Mouse (Mus musculus): ENCODE data around the gene Tarm1. TPM values are rescaled to one million over a fixed set of nuclear protein-coding genes. Genes with fewer than 3 reads are reported as not detected.

The Tarm1 gene
- polyA plus RNA-seq, 1 experiment from 2014 or later, result not detected

DNA sequence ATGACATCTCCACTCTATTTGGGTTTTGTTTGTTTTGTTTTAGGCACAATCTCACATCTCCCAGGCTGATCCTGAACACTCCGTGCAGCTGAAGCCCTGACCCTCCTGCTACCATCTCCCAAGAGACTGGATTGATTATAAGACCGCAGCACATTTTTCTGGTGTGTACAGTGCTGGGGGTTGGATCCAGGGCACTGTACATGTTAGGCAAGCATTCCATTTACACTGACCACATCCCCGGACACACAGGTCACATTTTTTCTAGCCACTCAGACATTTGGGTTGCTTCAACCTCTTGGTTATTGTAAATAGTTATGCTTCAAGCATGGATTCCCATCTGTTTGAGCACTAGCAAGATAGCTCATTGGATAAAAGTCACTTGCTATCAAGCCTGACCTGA is 55.8 kb downstream of the Tarm1 start:
- Histone ChIP-seq H3K4me1 (ENCODE audit: control insufficient read depth, insufficient read depth, low read length) (no peaks in the 10 kb centered on the region), H3K4me2 (ENCODE audit: low read depth, low read length) (no peak overlapping the region), H3K9ac (ENCODE audit: low read depth, low read length) (no peak overlapping the region), H3K27me3 (replicated peaks; ENCODE audit: control insufficient read depth, insufficient read depth, low read length) (no peaks in the 10 kb centered on the region), H3K36me3 (ENCODE audit: control insufficient read depth, insufficient read depth, low read length) (no peaks in the 10 kb centered on the region), H3K9me3 (ENCODE audit: control insufficient read depth, low read length) (no peaks in the 10 kb centered on the region), H3K27ac (ENCODE audit: low read length) (no peak overlapping the region), H3K4me3 (ENCODE audit: low read length) (no peak overlapping the region)
- 60% methylated on average over 3 of the region's 3 CpGs for WGBS
- no peak for ATAC-seq

DNA sequence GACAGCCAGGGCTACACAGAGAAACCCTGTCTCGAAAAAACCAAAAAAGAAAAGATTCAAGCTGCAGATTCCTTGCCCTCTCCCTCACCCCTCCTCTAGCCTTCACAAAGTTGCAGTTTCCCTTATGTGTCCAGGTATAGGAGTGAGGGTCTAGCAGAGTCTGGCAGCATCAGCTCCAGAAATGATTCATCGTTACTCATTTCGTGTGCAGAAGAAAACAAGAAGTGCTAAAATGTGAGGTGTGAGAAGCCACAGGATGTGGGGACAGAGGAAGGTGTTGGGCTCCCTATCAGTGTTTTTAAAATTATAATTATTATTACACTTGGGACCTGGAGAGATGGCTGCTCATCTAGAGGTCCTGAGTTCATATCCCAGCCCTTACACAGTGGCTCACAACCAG is 57.7 kb downstream of the Tarm1 start:
- no peaks in the 10 kb centered on the region for H3K4me1 ChIP-seq (ENCODE audit: control insufficient read depth, insufficient read depth, low read length)
- WGBS, result 75% methylated on average over 3 of the region's 3 CpGs
- H3K9ac ChIP-seq (ENCODE audit: low read depth, low read length), result no peak overlapping the region
- no peak overlapping the region for H3K27ac ChIP-seq (ENCODE audit: low read length)
- no peaks in the 10 kb centered on the region for H3K27me3 ChIP-seq (replicated peaks; ENCODE audit: control insufficient read depth, insufficient read depth, low read length)
- no peaks in the 10 kb centered on the region for H3K9me3 ChIP-seq (ENCODE audit: control insufficient read depth, low read length)
- no peak overlapping the region for H3K4me2 ChIP-seq (ENCODE audit: low read depth, low read length)
- no peaks in the 10 kb centered on the region for H3K36me3 ChIP-seq (ENCODE audit: control insufficient read depth, insufficient read depth, low read length)
- no peak overlapping the region for H3K4me3 ChIP-seq (ENCODE audit: low read length)
- ATAC-seq, result no peak

DNA sequence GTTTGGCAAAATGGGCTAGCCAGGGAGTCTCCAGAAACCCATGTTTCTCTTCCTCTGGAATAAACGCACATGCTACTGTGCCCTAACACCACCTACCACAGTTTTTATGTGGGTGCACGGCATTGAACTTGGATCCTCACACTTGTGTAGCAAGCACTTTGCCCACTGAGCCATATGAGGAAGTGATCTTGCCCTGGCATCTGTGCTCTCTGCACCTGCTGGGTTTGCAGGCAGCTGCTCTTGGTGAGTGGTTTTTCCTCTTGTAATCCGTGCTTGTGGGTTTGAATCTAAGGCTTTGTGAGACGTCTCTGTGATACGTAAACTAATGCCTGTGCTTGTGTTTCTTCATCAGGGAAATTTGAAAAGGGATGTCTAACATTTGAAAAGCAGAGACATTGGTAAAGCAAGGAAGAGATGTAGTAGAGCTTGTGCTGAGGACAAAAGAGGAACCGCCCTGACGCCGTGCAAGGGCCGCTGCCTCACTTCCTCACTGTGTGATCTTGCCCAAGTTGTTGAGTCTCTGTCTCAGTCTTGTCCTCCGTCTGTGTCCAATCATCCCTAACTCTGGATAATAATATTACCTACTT is 59.9 kb downstream of the Tarm1 start:
- Histone ChIP-seq H3K4me2 (ENCODE audit: low read depth, low read length) (no peak overlapping the region), H3K27ac (ENCODE audit: low read length) (no peak overlapping the region), H3K4me1 (ENCODE audit: control insufficient read depth, insufficient read depth, low read length) (no peaks in the 10 kb centered on the region), H3K36me3 (ENCODE audit: control insufficient read depth, insufficient read depth, low read length) (no peaks in the 10 kb centered on the region), H3K9ac (ENCODE audit: low read depth, low read length) (no peak overlapping the region), H3K4me3 (ENCODE audit: low read length) (no peak overlapping the region), H3K9me3 (ENCODE audit: control insufficient read depth, low read length) (no peaks in the 10 kb centered on the region), H3K27me3 (replicated peaks; ENCODE audit: control insufficient read depth, insufficient read depth, low read length) (no peaks in the 10 kb centered on the region)
- no peak for ATAC-seq
- 86% methylated on average over 10 of the region's 10 CpGs for WGBS

DNA sequence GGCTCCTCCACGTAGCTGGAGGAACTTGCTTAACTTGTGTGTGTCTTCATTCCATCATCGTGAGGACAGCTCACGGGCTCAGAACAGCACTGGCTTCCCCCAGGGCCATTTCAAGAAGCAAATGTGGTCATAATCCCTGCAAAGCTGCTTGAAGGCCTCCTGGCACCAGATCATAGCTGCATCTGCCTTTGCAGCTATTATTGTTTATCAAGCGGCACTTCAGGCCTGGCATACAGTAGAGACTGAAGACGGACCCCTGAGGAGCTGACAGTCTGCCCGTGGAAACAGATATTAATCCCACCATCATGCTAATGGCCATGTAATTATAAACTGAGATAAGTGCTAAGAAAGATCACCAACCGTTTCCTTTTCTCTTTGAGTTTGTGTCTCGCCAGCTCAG is 61.9 kb downstream of the Tarm1 start:
- Histone ChIP-seq H3K4me2 (ENCODE audit: low read depth, low read length) (no peak overlapping the region), H3K27ac (ENCODE audit: low read length) (no peak overlapping the region), H3K9ac (ENCODE audit: low read depth, low read length) (no peak overlapping the region), H3K4me1 (ENCODE audit: control insufficient read depth, insufficient read depth, low read length) (no peaks in the 10 kb centered on the region), H3K9me3 (ENCODE audit: control insufficient read depth, low read length) (no peaks in the 10 kb centered on the region), H3K27me3 (replicated peaks; ENCODE audit: control insufficient read depth, insufficient read depth, low read length) (no peaks in the 10 kb centered on the region), H3K36me3 (ENCODE audit: control insufficient read depth, insufficient read depth, low read length) (no peaks in the 10 kb centered on the region), H3K4me3 (ENCODE audit: low read length) (no peak overlapping the region)
- 62% methylated on average over 8 of the region's 8 CpGs for WGBS
- no peak for ATAC-seq

DNA sequence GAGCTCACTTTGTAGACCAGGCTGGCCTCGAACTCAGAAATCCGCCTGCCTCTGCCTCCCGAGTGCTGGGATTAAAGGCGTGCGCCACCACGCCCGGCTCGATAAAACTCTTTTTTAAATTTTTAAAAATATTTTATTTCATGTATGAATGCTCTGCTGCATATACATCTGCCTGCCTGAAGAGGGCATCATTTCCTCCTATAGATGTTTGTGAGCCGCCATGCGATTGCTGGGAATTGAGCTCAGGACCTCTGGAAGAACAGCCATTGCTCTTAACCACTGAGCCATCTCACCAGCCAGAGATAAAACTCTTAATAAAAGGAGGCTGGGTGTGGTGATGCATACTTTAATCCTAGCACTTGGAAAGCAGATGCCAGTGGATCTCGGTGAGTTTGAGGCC is 62.4 kb downstream of the Tarm1 start:
- WGBS, result 78% methylated on average over 10 of the region's 11 CpGs
- H3K36me3 ChIP-seq (ENCODE audit: control insufficient read depth, insufficient read depth, low read length), result no peaks in the 10 kb centered on the region
- no peak for ATAC-seq

DNA sequence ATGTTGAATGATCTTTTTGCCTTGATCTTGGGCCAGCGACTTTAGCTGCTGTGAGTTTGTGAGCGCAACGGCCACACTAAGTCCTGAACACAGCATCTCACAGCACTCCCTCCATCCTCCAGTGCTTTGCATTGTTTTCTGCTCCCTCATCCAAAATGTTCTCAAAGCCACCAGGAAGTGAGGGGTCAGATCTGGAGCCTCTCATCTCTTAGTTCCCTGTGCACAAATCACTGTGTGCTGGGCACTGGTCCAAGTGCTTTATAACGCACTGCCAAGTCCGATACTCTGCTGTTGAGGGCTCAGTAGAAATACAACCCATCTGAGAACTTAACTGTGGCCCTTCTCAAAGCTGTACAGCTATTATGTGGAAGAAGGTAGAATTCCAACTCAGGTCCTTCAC is 64.5 kb downstream of the Tarm1 start:
- Histone ChIP-seq H3K9ac (ENCODE audit: low read depth, low read length) (no peak overlapping the region), H3K4me3 (ENCODE audit: low read length) (no peak overlapping the region), H3K27ac (ENCODE audit: low read length) (no peak overlapping the region), H3K4me2 (ENCODE audit: low read depth, low read length) (no peak overlapping the region), H3K36me3 (ENCODE audit: control insufficient read depth, insufficient read depth, low read length) (no peaks in the 10 kb centered on the region), H3K4me1 (ENCODE audit: control insufficient read depth, insufficient read depth, low read length) (no peaks in the 10 kb centered on the region), H3K9me3 (ENCODE audit: control insufficient read depth, low read length) (no peaks in the 10 kb centered on the region), H3K27me3 (replicated peaks; ENCODE audit: control insufficient read depth, insufficient read depth, low read length) (no peaks in the 10 kb centered on the region)
- no peak for ATAC-seq
- WGBS, result 51% methylated on average over 5 of the region's 5 CpGs

More for the DNA sequence above, 62.4 kb downstream of the Tarm1 start:
- Histone ChIP-seq H3K27me3 (replicated peaks; ENCODE audit: control insufficient read depth, insufficient read depth, low read length) (no peaks in the 10 kb centered on the region), H3K9me3 (ENCODE audit: control insufficient read depth, low read length) (no peaks in the 10 kb centered on the region), H3K4me2 (ENCODE audit: low read depth, low read length) (no peak overlapping the region), H3K27ac (ENCODE audit: low read length) (no peak overlapping the region), H3K4me1 (ENCODE audit: control insufficient read depth, insufficient read depth, low read length) (no peaks in the 10 kb centered on the region), H3K4me3 (ENCODE audit: low read length) (no peak overlapping the region), H3K9ac (ENCODE audit: low read depth, low read length) (no peak overlapping the region)

Other genes with a start within 250 kb of the Tarm1 start
- 141 and 148 TPM in 2 replicates for gene Myadm, start 213.5 kb downstream of the Tarm1 start, polyA plus RNA-seq (2015; fragmentation: Nextera tagmentation; extraction: Ambion mirVana)
- 0.16 and 0.28 TPM in 2 replicates for gene Prkcg, start 213.4 kb downstream of the Tarm1 start, polyA plus RNA-seq (2015; fragmentation: Nextera tagmentation; extraction: Ambion mirVana)
- 0.53 and 1.1 TPM in 2 replicates for gene Cacng7, start 169.7 kb downstream of the Tarm1 start, polyA plus RNA-seq (2015; fragmentation: Nextera tagmentation; extraction: Ambion mirVana)
- 0.93 and 1.2 TPM in 2 replicates for gene Cacng8, start 111.9 kb downstream of the Tarm1 start, polyA plus RNA-seq (2015; fragmentation: Nextera tagmentation; extraction: Ambion mirVana)
- 0.13 and 0.21 TPM in 2 replicates for gene Cacng6, start 78.4 kb downstream of the Tarm1 start, polyA plus RNA-seq (2015; fragmentation: Nextera tagmentation; extraction: Ambion mirVana)
- gene Oscar, start 113.5 kb upstream of the Tarm1 start, polyA plus RNA-seq (2015; fragmentation: Nextera tagmentation; extraction: Ambion mirVana), result 0.07 TPM in 1 of 2 replicates, not detected in the other
- gene Ndufa3, start 114.7 kb upstream of the Tarm1 start, polyA plus RNA-seq (2015; fragmentation: Nextera tagmentation; extraction: Ambion mirVana), result 531 and 551 TPM in 2 replicates
- 15.5 and 18.0 TPM in 2 replicates for gene Tfpt, start 127.3 kb upstream of the Tarm1 start, polyA plus RNA-seq (2015; fragmentation: Nextera tagmentation; extraction: Ambion mirVana)
- 70.6 and 81.1 TPM in 2 replicates for gene Prpf31, start 127.4 kb upstream of the Tarm1 start, polyA plus RNA-seq (2015; fragmentation: Nextera tagmentation; extraction: Ambion mirVana)
- gene Cnot3, start 142.6 kb upstream of the Tarm1 start, polyA plus RNA-seq (2015; fragmentation: Nextera tagmentation; extraction: Ambion mirVana), result 43.2 and 46.1 TPM in 2 replicates
- gene Leng1, start 163.2 kb upstream of the Tarm1 start, polyA plus RNA-seq (2015; fragmentation: Nextera tagmentation; extraction: Ambion mirVana), result 16.8 and 17.3 TPM in 2 replicates
- gene Tmc4, start 174.9 kb upstream of the Tarm1 start, polyA plus RNA-seq (2015; fragmentation: Nextera tagmentation; extraction: Ambion mirVana), result 104 and 110 TPM in 2 replicates
- gene Tsen34, start 190.2 kb upstream of the Tarm1 start, polyA plus RNA-seq (2015; fragmentation: Nextera tagmentation; extraction: Ambion mirVana), result 191 and 208 TPM in 2 replicates
- gene Mboat7, start 190.9 kb upstream of the Tarm1 start, polyA plus RNA-seq (2015; fragmentation: Nextera tagmentation; extraction: Ambion mirVana), result 54.8 and 60.7 TPM in 2 replicates
- gene Rps9, start 201.4 kb upstream of the Tarm1 start, polyA plus RNA-seq (2015; fragmentation: Nextera tagmentation; extraction: Ambion mirVana), result 1,268 and 1,365 TPM in 2 replicates
- 0.94 and 1.1 TPM in 2 replicates for gene Pirb, start 217.8 kb upstream of the Tarm1 start, polyA plus RNA-seq (2015; fragmentation: Nextera tagmentation; extraction: Ambion mirVana)

Measured in intestine, embryonic 16.5 days (tissue).